ENCODE assay signal across 8 mouse cellular contexts in the genomic region with DNA sequence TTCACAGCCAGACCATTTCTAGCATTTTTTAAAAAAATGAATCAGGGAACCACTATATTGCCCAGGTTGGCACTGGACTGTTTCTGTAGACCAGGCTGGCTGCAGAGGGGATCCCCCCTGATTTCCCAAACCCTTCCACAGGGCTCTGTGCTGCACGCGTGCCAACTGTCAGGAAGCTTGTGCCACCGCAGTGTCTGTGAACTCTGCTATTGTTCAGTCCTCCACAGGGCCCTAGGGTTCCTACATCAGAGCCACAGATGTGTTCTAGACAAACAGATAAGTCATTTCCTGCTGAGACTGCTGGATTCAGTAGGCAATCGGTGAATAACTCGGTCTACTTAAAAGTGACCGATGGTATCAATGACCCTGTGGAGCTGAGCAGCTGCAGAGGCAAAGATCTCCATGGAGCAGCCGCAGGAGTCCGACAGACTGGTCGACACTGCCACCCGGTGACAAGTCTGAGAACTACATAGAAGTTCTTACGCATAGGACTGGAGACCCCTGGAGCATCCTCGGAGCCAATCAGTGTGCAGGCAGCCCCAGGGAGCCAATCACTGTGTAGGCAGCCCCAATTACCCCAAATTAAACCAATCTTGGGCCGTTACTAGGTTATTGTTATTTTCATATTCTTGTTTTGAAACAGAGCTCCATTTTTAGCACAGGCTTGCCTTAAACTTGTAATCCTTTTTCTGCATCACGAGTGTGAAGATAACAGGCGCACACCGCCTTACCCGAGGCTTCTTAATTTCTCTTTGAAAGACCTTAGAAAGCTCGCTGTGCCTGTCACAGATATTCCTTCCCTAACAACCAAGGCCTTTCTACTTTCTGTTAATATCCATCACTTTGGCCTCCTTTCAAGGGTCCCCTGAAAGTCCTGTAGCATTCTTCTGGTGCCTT. TPM values are rescaled to one million over a fixed set of nuclear protein-coding genes. Genes with fewer than 3 reads are reported as not detected.
A peak's percentile ranks its signal among the peaks of the same experiment; 100 is the strongest.
DNase-seq lines count a peak whose midpoint lies in the region; ATAC-seq and TF ChIP-seq lines count a peak whose summit lies in the region.

No protein-coding gene starts in this region.

- ATAC-seq in forebrain, embryonic 16.5 days, result peak; percentile 100
- ATAC-seq in lung, embryonic 14.5 days (ENCODE audit: insufficient read depth), result peak; percentile 100

- no peaks in the 10 kb centered on the region for H3K4me1 ChIP-seq in ES-E14 (ENCODE audit: control insufficient read depth in 2 of 2, insufficient read depth in 2 of 2, low read length in 2 of 2, poor library complexity in 1 of 2)
- H3K4me1 ChIP-seq in forebrain, embryonic 16.5 days (replicated peaks; ENCODE audit: control insufficient read depth, insufficient read depth, low read length), result peaks cover 9% of the 10 kb centered on the region
- H3K4me1 ChIP-seq in lung, embryonic 14.5 days (ENCODE audit: insufficient read depth), result no peaks in the 10 kb centered on the region

- peak; percentile 88 for TF ChIP-seq CTCF in lung, embryonic 14.5 days (IDR thresholded peaks at IDR 0.05; ENCODE audit: low read depth)

- no peak overlapping the region for H3K27ac ChIP-seq in ES-E14 (ENCODE audit: insufficient read depth, low read depth, low read length, poor library complexity, severe bottlenecking)
- H3K27ac ChIP-seq in forebrain, embryonic 16.5 days (ENCODE audit: low read length), result 0 out of 2 replicates have a peak overlapping the region, but pooled peaks have one; percentile 43
- H3K27ac ChIP-seq in lung, embryonic 14.5 days (ENCODE audit: low read depth), result no peak overlapping the region

- no peaks in the 10 kb centered on the region; the same call in 1 of the 2 replicates for H3K9me3 ChIP-seq in ES-E14 (ENCODE audit: control insufficient read depth, insufficient read depth, low read depth, low read length)
- no peaks in the 10 kb centered on the region for H3K9me3 ChIP-seq in forebrain, embryonic 16.5 days (ENCODE audit: control insufficient read depth, low read length)
- H3K9me3 ChIP-seq in lung, embryonic 14.5 days (ENCODE audit: low read depth, low read length), result no peaks in the 10 kb centered on the region

- H3K36me3 ChIP-seq in ES-E14 (ENCODE audit: control insufficient read depth, insufficient read depth, low read length, poor library complexity, severe bottlenecking), result no peaks in the 10 kb centered on the region
- H3K36me3 ChIP-seq in forebrain, embryonic 16.5 days (ENCODE audit: control insufficient read depth, insufficient read depth), result no peaks in the 10 kb centered on the region
- no peaks in the 10 kb centered on the region for H3K36me3 ChIP-seq in lung, embryonic 14.5 days (ENCODE audit: insufficient read depth)

- WGBS in forebrain, embryonic 16.5 days, result 10% methylated on average over 18 of the region's 18 CpGs
- 15% methylated on average over 18 of the region's 18 CpGs for WGBS in lung, embryonic 14.5 days

- intact Hi-C loops in heart, postnatal 36 days (cut with DNase I), result loop anchor here (1.0 to 5.0 kb wide), 3 partner anchors 52 to 197 kb away; partner anchors contain the start of gene Adra2b

- H3K4me3 ChIP-seq in ES-E14 (ENCODE audit: insufficient read depth in 1 of 2, low read depth in 1 of 2, low read length in 2 of 2, poor library complexity in 1 of 2, severe bottlenecking in 1 of 2), result peak overlapping the region in 1 of 2 experiments; percentile 25; a peak in 2 of 4 replicates
- H3K4me3 ChIP-seq in forebrain, embryonic 16.5 days (replicated peaks; ENCODE audit: low read length), result peak overlapping the region; percentile 41
- peak overlapping the region; percentile 2; the same call in 1 of the 2 replicates for H3K4me3 ChIP-seq in lung, embryonic 14.5 days (ENCODE audit: low read depth, low read length)

- H3K27me3 ChIP-seq in forebrain, embryonic 16.5 days (replicated peaks; ENCODE audit: control insufficient read depth, insufficient read depth, low read length), result peaks cover 10% of the 10 kb centered on the region
- no peaks in the 10 kb centered on the region; the same call in 1 of the 2 replicates for H3K27me3 ChIP-seq in lung, embryonic 14.5 days (ENCODE audit: insufficient read depth, low read length)

- H3K4me2 ChIP-seq in forebrain, embryonic 16.5 days (ENCODE audit: low read length), result peak overlapping the region; percentile 61
- peak overlapping the region; percentile 44 for H3K4me2 ChIP-seq in lung, embryonic 14.5 days

- in situ Hi-C loops in ES-E14 (cut with MboI; ENCODE audit: low sequenced_read_pairs in 2 of 2, unreplicated experiment in 2 of 2), result loop anchor here in 1 of 2 experiments (5.0 kb wide), 1 partner anchor 52 kb away; no protein-coding TSS in a partner anchor

- H3K9ac ChIP-seq in ES-E14 (ENCODE audit: insufficient read depth, low read depth, low read length, poor library complexity, severe bottlenecking), result no peak overlapping the region
- H3K9ac ChIP-seq in forebrain, embryonic 16.5 days (replicated peaks; ENCODE audit: low read depth, low read length), result peak overlapping the region; percentile 18
- no peak overlapping the region for H3K9ac ChIP-seq in lung, embryonic 14.5 days

- DNase-seq in ES-E14 (ENCODE audit: low read depth, low spot score), result peak; percentile 74
- peak; percentile 83 for DNase-seq in cerebellum, adult 11 months
- peak; percentile 74 to 75 for DNase-seq in heart, postnatal 36 days
- peak; percentile 93 to 97 for DNase-seq in layer of hippocampus, adult 8-10 months (ENCODE audit: low spot score in 2 of 2)
- peak; percentile 98 for DNase-seq in lung, embryonic 14.5 days
- DNase-seq in ovary, adult 18-20 months (ENCODE audit: low spot score), result peak; percentile 62
- peak; percentile 90 for DNase-seq in thymus, postnatal 0 days (ENCODE audit: low spot score)

TF ChIP-seq in ES-E14, 5 proteins besides CTCF, POLR2A, EP300 and RAD21:
- TF ChIP-seq ZNF384 (IDR thresholded peaks at IDR 0.05; ENCODE audit: low read depth, low read length) (no peak), HCFC1 (IDR thresholded peaks at IDR 0.05; ENCODE audit: borderline replicate concordance, insufficient read depth, low read length) (no peak), CHD2 (IDR thresholded peaks at IDR 0.05; ENCODE audit: low read depth, low read length) (no peak), ZC3H11A (IDR thresholded peaks at IDR 0.05; ENCODE audit: borderline replicate concordance, low read depth, low read length) (peak; percentile 88)

RNA-seq across cellular contexts. Expression of gene Prom2, which starts 18.1 kb away (rescaled TPM):
- 0.45 and 1.0 TPM in 2 replicates for total RNA-seq in ES-E14 (2012; rRNA removed)
- 0.05 TPM in 1 of 2 replicates, not detected in the other for polyA plus RNA-seq in forebrain, embryonic 16.5 days (2015; fragmentation: Nextera tagmentation; extraction: Ambion mirVana)
- under 1 TPM in 1 of 2 experiments, not detected in 1; 0.81 TPM for total RNA-seq in heart, postnatal 36 days (2021)
- under 1 TPM in 3 of 4 experiments, not detected in 1; 0.09 to 0.39 (median 0.18) TPM for total RNA-seq in layer of hippocampus, adult 8-10 months (2022)
- polyA plus RNA-seq in lung, embryonic 14.5 days (2014; fragmentation: Nextera tagmentation; extraction: Ambion mirVana), result 1.6 and 1.8 TPM in 2 replicates
- 0.36 and 0.81 TPM in 2 replicates for polyA plus RNA-seq in thymus, postnatal 0 days (2015; fragmentation: Nextera tagmentation; extraction: Ambion mirVana)

RNA-seq across cellular contexts. Expression of gene Zfp661, which starts 27.6 kb away (rescaled TPM):
- total RNA-seq in ES-E14 (2012; rRNA removed), result 5.1 and 8.2 TPM in 2 replicates
- polyA plus RNA-seq in forebrain, embryonic 16.5 days (2015; fragmentation: Nextera tagmentation; extraction: Ambion mirVana), result 11.0 and 11.7 TPM in 2 replicates
- total RNA-seq in heart, postnatal 36 days (2021), result 1 to 10 TPM; 1.3 to 1.6 TPM
- total RNA-seq in layer of hippocampus, adult 8-10 months (2022), result 1 to 10 TPM; 7.1 to 8.6 (median 7.8) TPM
- 4.4 and 4.9 TPM in 2 replicates for polyA plus RNA-seq in lung, embryonic 14.5 days (2014; fragmentation: Nextera tagmentation; extraction: Ambion mirVana)
- 1.7 and 2.3 TPM in 2 replicates for polyA plus RNA-seq in thymus, postnatal 0 days (2015; fragmentation: Nextera tagmentation; extraction: Ambion mirVana)

RNA-seq across cellular contexts. Expression of gene Mrps5, which starts 27.7 kb away (rescaled TPM):
- 187 and 222 TPM in 2 replicates for total RNA-seq in ES-E14 (2012; rRNA removed)
- polyA plus RNA-seq in forebrain, embryonic 16.5 days (2015; fragmentation: Nextera tagmentation; extraction: Ambion mirVana), result 173 and 184 TPM in 2 replicates
- 10 to 100 TPM; 95.9 to 98.5 TPM for total RNA-seq in heart, postnatal 36 days (2021)
- total RNA-seq in layer of hippocampus, adult 8-10 months (2022), result 100 to 1,000 TPM in 2 of 4 experiments, 10 to 100 TPM in 2; 88.6 to 107 (median 96.5) TPM
- polyA plus RNA-seq in lung, embryonic 14.5 days (2014; fragmentation: Nextera tagmentation; extraction: Ambion mirVana), result 127 and 133 TPM in 2 replicates
- polyA plus RNA-seq in thymus, postnatal 0 days (2015; fragmentation: Nextera tagmentation; extraction: Ambion mirVana), result 152 and 158 TPM in 2 replicates

RNA-seq across cellular contexts. Expression of gene Kcnip3, which starts 37.4 kb away (rescaled TPM):
- 3.0 and 5.3 TPM in 2 replicates for total RNA-seq in ES-E14 (2012; rRNA removed)
- 9.7 and 9.9 TPM in 2 replicates for polyA plus RNA-seq in forebrain, embryonic 16.5 days (2015; fragmentation: Nextera tagmentation; extraction: Ambion mirVana)
- total RNA-seq in heart, postnatal 36 days (2021), result 1 to 10 TPM in 1 of 2 experiments, under 1 TPM in 1; 0.94 to 1.9 TPM
- total RNA-seq in layer of hippocampus, adult 8-10 months (2022), result 10 to 100 TPM; 74.3 to 80.1 (median 78.6) TPM
- 8.1 and 8.5 TPM in 2 replicates for polyA plus RNA-seq in lung, embryonic 14.5 days (2014; fragmentation: Nextera tagmentation; extraction: Ambion mirVana)
- 2.2 and 2.8 TPM in 2 replicates for polyA plus RNA-seq in thymus, postnatal 0 days (2015; fragmentation: Nextera tagmentation; extraction: Ambion mirVana)
